Mouse (Mus musculus) E14TG2a.4 (cell line): ENCODE results near the gene Rbm8a.

ENCODE experiments used
- CTCF ChIP-seq: conservative IDR thresholded peaks from 2 replicates; pipeline ENCODE4 v1.5.1; 2014; ENCODE audit warnings: low read length
- NANOG ChIP-seq: IDR thresholded peaks from 2 replicates; pipeline ENCODE4 v1.6.1; 2014; ENCODE audit warnings: borderline replicate concordance, low read length, mixed read lengths
- POU5F1 ChIP-seq: IDR thresholded peaks from 2 replicates; pipeline ENCODE4 v1.6.1; 2014; ENCODE audit warnings: low read length, borderline replicate concordance

- TF ChIP-seq CTCF (no peak), POU5F1 (no peak), NANOG (no peak)
Measured at GRCm38 (mm10) chr3:96673514-96673913, 43.8 kb downstream of the Rbm8a start.
